Mouse (Mus musculus): ENCODE data around the gene Gm21680. TPM values are rescaled to one million over a fixed set of nuclear protein-coding genes. Genes with fewer than 3 reads are reported as not detected.
"Not testable (repeated sequence)": the region's sequence is repeated elsewhere in the genome, so short reads cannot be mapped to it uniquely, and the experiment has no call there.

The Gm21680 gene
- 0.08 and 0.17 TPM in 2 replicates for polyA plus RNA-seq (2015; fragmentation: Nextera tagmentation; extraction: Ambion mirVana)

DNA sequence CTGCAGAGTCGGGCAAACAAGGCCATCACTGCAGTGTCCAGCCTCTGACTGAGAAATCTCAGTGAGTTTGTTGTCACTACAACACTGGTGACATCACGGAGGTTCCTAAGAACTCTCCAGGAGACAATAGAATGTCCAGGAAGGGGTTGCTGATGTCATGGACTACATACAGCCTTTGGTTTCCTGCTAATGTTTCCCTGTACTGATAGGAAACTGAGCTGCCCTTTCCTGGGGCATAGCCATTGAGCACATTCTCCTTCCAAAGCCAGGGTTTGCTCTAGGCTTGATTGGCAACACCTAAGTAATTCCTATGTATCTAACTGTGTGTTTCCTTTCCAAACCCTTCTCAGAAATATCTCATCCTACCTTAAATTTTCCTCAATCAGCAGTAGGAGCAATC is at the start of gene Gm21680:
Gene Gm21680 (minus strand): TSS at position 101 of the 400 bp plus-strand sequence.
- not testable (repeated sequence) for H3K9ac ChIP-seq; H3K4me3 ChIP-seq (replicated peaks); ATAC-seq (ENCODE audit: insufficient read depth, low FRiP score, low read depth); H3K4me2 ChIP-seq; H3K9me3 ChIP-seq; H3K27ac ChIP-seq; H3K4me1 ChIP-seq; H3K36me3 ChIP-seq; H3K27me3 ChIP-seq (replicated peaks)
- no CpG with 5 or more reads among the region's 2 CpGs for WGBS

DNA sequence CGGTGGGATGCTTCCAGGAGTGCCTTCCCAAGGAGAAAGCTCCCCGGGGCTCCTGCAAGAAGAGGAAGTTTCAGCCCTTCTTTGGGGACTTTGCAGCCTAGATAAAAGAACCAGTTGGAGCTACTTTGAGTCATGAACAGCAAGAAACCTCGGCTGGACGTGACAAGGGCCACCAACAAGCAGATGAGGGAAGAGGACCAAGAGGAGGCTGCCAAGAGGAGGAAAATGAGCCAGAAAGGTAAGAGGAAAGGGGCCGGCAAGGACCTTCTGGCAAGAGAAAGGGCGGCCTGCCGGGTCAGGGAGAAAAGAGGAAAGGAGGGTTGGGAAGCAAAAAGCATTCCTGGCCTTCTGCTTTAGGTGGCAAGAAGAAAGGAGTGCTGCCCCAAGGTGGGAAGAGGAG is 35.2 kb upstream of the Gm21680 start:
- not testable (repeated sequence) for H3K36me3 ChIP-seq; H3K4me2 ChIP-seq; ATAC-seq (ENCODE audit: insufficient read depth, low FRiP score, low read depth); H3K4me3 ChIP-seq (replicated peaks); H3K9me3 ChIP-seq; H3K27ac ChIP-seq; H3K27me3 ChIP-seq (replicated peaks); H3K4me1 ChIP-seq; H3K9ac ChIP-seq
- WGBS = 62% methylated on average over 7 of the region's 7 CpGs

DNA sequence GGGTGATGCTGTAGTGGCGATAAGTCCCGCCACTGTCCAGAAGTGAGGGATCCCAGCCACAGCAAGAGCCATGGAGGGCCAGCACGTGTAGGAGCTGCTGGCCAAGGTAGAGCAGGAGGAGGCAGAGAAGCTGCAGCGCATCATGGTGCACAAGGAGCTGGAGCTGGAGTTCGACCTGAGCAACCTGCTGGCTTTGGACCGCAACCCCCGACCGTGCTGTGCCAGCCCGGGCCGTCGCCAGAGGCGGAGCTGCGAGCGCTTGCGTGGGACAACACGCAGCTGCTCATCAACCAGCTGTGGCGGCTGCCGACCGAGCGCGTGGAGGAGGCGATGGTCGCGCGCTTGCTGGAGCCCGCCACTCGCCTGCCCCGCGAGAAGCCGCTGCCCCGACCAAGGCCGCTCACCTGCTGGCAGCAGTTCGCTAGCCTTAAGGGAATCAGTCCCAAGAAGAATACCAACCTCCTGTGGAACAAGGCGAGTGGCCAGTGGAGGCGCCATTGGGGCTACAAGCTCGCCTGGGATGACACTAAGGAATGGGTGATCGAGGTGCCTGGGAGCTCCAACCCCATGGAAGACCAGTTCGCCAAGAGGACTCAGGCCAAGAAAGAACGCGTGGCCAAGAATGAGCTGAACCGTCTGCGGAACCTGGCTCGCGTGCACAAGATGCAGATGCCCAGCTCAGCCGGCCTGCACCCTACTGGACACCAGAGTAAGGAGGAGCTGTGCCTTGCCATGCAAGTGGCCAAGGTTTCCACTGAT is 34.7 kb upstream of the Gm21680 start:
- not testable (repeated sequence) for H3K36me3 ChIP-seq; H3K4me1 ChIP-seq; H3K9me3 ChIP-seq; H3K9ac ChIP-seq; H3K27ac ChIP-seq; H3K27me3 ChIP-seq (replicated peaks)
- WGBS = 18% methylated on average over 45 of the region's 45 CpGs
- peak overlapping the region; percentile 52 for H3K4me2 ChIP-seq
- H3K4me3 ChIP-seq (replicated peaks) = peak overlapping the region; percentile 15
- ATAC-seq (ENCODE audit: insufficient read depth, low FRiP score, low read depth) = peak; percentile 77; the same call in 1 of the 2 replicates

DNA sequence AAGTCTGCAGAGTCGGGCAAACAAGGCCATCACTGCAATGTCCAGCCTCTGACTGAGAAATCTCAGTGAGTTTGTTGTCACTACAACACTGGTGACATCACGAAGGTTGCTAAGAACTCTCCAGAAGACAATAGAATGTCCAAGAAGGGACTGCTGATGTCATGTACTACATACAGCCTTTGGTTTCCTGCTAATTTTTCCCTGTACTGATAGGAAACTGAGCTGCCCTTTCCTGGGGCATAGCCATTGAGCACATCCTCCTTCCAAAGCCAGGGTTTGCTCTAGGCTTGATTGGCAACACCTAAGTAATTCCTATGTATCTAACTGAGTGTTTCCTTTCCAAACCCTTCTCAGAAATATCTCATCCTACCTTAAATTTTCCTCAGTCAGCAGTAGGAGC is 32.2 kb upstream of the Gm21680 start, which contains the start of gene Gm1979:
Gene Gm1979 (minus strand): TSS at position 101 of the 400 bp plus-strand sequence.
- H3K27ac ChIP-seq; ATAC-seq (ENCODE audit: insufficient read depth, low FRiP score, low read depth); H3K9ac ChIP-seq; H3K9me3 ChIP-seq; H3K4me1 ChIP-seq; H3K36me3 ChIP-seq; H3K27me3 ChIP-seq (replicated peaks); H3K4me3 ChIP-seq (replicated peaks); H3K4me2 ChIP-seq: not testable (repeated sequence)
- 90% methylated on average over 1 of the region's 2 CpGs for WGBS

DNA sequence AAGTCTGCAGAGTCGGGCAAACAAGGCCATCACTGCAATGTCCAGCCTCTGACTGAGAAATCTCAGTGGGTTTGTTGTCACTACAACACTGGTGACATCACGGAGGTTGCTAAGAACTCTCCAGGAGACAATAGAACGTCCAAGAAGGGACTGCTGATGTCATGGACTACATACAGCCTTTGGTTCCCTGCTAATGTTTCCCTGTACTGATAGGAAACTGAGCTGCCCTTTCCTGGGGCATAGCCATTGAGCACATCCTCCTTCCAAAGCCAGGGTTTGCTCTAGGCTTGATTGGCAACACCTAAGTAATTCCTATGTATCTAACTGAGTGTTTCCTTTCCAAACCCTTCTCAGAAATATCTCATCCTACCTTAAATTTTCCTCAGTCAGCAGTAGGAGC is 16.1 kb upstream of the Gm21680 start, which contains the start of gene Gm21698:
Gene Gm21698 (minus strand): TSS at position 101 of the 400 bp plus-strand sequence.
- H3K9me3 ChIP-seq; H3K27me3 ChIP-seq (replicated peaks); ATAC-seq (ENCODE audit: insufficient read depth, low FRiP score, low read depth); H3K9ac ChIP-seq; H3K36me3 ChIP-seq; H3K4me1 ChIP-seq; H3K4me3 ChIP-seq (replicated peaks); H3K4me2 ChIP-seq; H3K27ac ChIP-seq: not testable (repeated sequence)
- no CpG with 5 or more reads among the region's 3 CpGs for WGBS

DNA sequence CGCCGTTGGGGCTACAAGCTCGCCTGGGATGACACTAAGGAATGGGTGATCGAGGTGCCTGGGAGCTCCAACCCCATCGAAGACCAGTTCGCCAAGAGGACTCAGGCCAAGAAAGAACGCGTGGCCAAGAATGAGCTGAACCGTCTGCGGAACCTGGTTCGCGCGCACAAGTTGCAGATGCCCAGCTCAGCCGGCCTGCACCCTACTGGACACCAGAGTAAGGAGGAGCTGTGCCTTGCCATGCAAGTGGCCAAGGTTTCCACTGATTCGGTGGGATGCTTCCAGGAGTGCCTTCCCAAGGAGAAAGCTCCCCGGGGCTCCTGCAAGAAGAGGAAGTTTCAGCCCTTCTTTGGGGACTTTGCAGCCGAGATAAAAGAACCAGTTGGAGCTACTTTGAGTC is 15.4 kb downstream of the Gm21680 start:
- not testable (repeated sequence) for H3K27me3 ChIP-seq (replicated peaks); H3K4me3 ChIP-seq (replicated peaks); H3K9ac ChIP-seq; H3K27ac ChIP-seq; H3K9me3 ChIP-seq; H3K4me1 ChIP-seq; H3K36me3 ChIP-seq; ATAC-seq (ENCODE audit: insufficient read depth, low FRiP score, low read depth)
- WGBS = 48% methylated on average over 17 of the region's 17 CpGs
- H3K4me2 ChIP-seq = peak overlapping the region; percentile 37

DNA sequence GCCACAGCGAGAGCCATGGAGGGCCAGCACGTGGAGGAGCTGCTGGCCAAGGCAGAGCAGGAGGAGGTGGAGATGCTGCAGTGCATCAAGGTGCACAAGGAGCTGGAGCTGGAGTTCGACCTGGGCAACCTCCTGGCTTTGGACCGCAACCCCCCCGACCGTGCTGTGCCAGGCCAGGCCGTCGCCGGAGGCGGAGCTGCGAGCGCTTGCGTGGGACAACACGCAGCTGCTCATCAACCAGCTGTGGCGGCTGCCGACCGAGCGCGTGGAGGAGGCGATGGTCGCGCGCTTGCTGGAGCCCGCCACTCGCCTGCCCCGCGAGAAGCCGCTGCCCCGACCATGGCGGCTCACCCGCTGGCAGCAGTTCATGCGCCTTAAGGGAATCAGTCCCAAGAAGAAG is 15.9 kb downstream of the Gm21680 start:
- not testable (repeated sequence) for H3K27me3 ChIP-seq (replicated peaks); H3K36me3 ChIP-seq; H3K9me3 ChIP-seq; H3K27ac ChIP-seq; H3K4me1 ChIP-seq; H3K9ac ChIP-seq
- 18% methylated on average over 32 of the region's 32 CpGs for WGBS
- H3K4me2 ChIP-seq = peak overlapping the region; percentile 37
- H3K4me3 ChIP-seq (replicated peaks) = peak overlapping the region; percentile 5; the same call in 1 of the 2 replicates
- ATAC-seq (ENCODE audit: insufficient read depth, low FRiP score, low read depth) = 0 out of 2 replicates have a peak, but pooled peaks have one; percentile 18

DNA sequence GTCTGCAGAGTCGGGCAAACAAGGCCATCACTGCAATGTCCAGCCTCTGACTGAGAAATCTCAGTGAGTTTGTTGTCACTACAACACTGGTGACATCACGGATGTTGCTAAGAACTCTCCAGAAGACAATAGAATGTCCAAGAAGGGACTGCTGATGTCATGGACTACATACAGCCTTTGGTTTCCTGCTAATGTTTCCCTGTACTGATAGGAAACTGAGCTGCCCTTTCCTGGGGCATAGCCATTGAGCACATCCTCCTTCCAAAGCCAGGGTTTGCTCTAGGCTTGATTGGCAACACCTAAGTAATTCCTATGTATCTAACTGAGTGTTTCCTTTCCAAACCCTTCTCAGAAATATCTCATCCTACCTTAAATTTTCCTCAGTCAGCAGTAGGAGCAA is 18.1 kb downstream of the Gm21680 start, which contains the start of gene Gm21671:
Gene Gm21671 (minus strand): TSS at position 101 of the 400 bp plus-strand sequence.
- not testable (repeated sequence) for ATAC-seq (ENCODE audit: insufficient read depth, low FRiP score, low read depth); H3K9me3 ChIP-seq; H3K4me1 ChIP-seq; H3K27ac ChIP-seq; H3K36me3 ChIP-seq; H3K9ac ChIP-seq; H3K4me2 ChIP-seq; H3K27me3 ChIP-seq (replicated peaks); H3K4me3 ChIP-seq (replicated peaks)
- 73% methylated on average over 2 of the region's 2 CpGs for WGBS

DNA sequence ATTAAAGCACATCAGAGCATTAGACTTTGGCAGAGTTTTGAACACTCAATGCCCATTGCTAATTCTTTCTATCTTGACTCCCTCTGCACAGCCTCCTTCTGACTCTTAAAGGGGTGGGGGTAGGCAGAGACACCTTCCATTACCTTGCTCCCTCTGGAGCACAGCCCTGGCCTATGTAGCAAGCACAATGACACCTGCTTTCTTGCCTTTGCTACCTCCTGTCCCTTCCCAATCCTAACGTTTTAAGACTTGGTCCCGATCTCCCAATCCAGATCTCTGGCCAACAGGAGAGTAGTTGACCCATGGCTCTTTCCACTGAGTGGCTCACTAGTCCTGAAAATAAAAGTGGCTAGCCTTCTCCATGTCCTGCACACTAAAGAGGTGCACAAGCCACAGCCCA is 27.1 kb downstream of the Gm21680 start:
- H3K9me3 ChIP-seq; H3K36me3 ChIP-seq; H3K4me1 ChIP-seq; ATAC-seq (ENCODE audit: insufficient read depth, low FRiP score, low read depth); H3K27me3 ChIP-seq (replicated peaks); H3K4me3 ChIP-seq (replicated peaks); H3K27ac ChIP-seq; H3K9ac ChIP-seq; H3K4me2 ChIP-seq: not testable (repeated sequence)
- WGBS = 78% methylated on average over 2 of the region's 2 CpGs

DNA sequence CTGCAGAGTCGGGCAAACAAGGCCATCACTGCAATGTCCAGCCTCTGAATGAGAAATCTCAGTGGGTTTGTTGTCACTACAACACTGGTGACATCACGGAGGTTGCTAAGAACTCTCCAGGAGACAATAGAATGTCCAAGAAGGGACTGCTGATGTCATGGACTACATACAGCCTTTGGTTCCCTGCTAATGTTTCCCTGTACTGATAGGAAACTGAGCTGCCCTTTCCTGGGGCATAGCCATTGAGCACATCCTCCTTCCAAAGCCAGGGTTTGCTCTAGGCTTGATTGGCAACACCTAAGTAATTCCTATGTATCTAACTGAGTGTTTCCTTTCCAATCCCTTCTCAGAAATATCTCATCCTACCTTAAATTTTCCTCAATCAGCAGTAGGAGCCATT is 30.2 kb downstream of the Gm21680 start, which contains the start of gene Gm21663:
Gene Gm21663 (minus strand): TSS at position 101 of the 400 bp plus-strand sequence.
- not testable (repeated sequence) for H3K27ac ChIP-seq; H3K4me2 ChIP-seq; H3K36me3 ChIP-seq; H3K4me3 ChIP-seq (replicated peaks); H3K9ac ChIP-seq; H3K4me1 ChIP-seq; H3K9me3 ChIP-seq; H3K27me3 ChIP-seq (replicated peaks); ATAC-seq (ENCODE audit: insufficient read depth, low FRiP score, low read depth)
- WGBS = 49% methylated on average over 2 of the region's 2 CpGs
